ENCODE assay signal across 33 mouse cellular contexts in the genomic region with DNA sequence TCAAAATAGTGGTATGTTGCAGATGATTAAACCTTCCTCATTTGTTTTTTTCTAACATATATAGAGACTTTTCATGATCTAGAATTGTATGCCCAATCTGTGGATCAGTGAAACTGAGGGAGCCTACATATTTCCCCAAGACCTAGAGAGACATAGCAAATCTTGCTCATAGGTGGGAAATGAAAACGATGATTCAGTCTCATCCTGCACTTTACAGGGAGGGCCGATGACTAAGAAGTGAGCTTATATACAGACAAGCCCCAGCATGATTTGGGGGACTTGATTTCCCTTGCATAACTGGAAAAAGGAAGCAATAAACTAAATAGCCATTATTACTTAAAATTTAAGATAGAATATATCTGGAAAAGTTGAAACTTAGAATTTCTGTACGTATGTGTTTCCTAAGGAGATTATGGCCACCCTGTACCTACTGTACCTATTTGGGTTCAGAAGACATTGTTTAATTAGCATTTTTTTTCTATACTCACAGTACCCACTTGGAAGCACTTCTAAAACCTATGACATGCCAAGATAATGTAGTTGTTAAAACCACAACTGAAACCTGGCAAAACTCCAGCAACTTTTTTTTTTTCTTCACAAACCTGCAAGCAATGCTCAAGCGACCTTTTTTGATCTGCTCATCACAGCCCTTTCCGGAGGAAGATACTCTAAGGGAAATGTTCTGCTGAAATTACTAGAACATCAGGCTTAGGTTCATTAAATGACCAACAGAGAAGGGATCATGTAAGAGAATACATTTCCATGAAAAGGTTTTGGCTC. TPM values are rescaled to one million over a fixed set of nuclear protein-coding genes. Genes with fewer than 3 reads are reported as not detected.
DNase-seq lines count a peak whose midpoint lies in the region; ATAC-seq and TF ChIP-seq lines count a peak whose summit lies in the region.
"Had no signal": no experiment of that assay in that cellular context is flagged by ENCODE, and none has a peak within 500 bp of the region (broad histone marks: within the 10 kb centered on the region; RNA-seq: fewer than 3 reads in every experiment).

No protein-coding gene starts in this region.

- no peak overlapping the region for H3K27ac ChIP-seq in forebrain, embryonic 14.5 days (ENCODE audit: low read depth, low read length)
- no peak overlapping the region for H3K27ac ChIP-seq in forebrain, embryonic 13.5 days
- H3K27ac ChIP-seq in hindbrain, postnatal 0 days, result no peak overlapping the region
- no peak overlapping the region for H3K27ac ChIP-seq in hindbrain, embryonic 11.5 days (ENCODE audit: low read depth, low read length)
- H3K27ac ChIP-seq in intestine, embryonic 15.5 days, result no peak overlapping the region
- H3K27ac ChIP-seq: heart, embryonic 13.5 days; kidney, embryonic 15.5 days; limb, embryonic 10.5 days; limb, embryonic 15.5 days; liver, embryonic 13.5 days; midbrain, embryonic 12.5 days; stomach, postnatal 0 days had no signal

- no peak for ATAC-seq in forebrain, embryonic 14.5 days
- no peak for ATAC-seq in forebrain, embryonic 13.5 days
- no peak for ATAC-seq in hindbrain, postnatal 0 days
- ATAC-seq in hindbrain, embryonic 11.5 days (ENCODE audit: low FRiP score), result no peak
- ATAC-seq in intestine, embryonic 15.5 days, result no peak
- ATAC-seq: inflammation-experienced regulatory T-cells, adult 6 months; lung, postnatal 0 days had no signal

- H3K4me2 ChIP-seq in forebrain, embryonic 14.5 days (ENCODE audit: low read length), result no peak overlapping the region
- no peak overlapping the region for H3K4me2 ChIP-seq in forebrain, embryonic 13.5 days
- peak overlapping the region; percentile 40 for H3K4me2 ChIP-seq in hindbrain, postnatal 0 days (ENCODE audit: low read depth, low read length)
- H3K4me2 ChIP-seq in hindbrain, embryonic 11.5 days (replicated peaks; ENCODE audit: low read depth, low read length), result no peak overlapping the region
- no peak overlapping the region for H3K4me2 ChIP-seq in intestine, embryonic 15.5 days (replicated peaks)
- H3K4me2 ChIP-seq: heart, embryonic 13.5 days; kidney, embryonic 15.5 days; limb, embryonic 15.5 days; liver, embryonic 13.5 days; midbrain, embryonic 12.5 days had no signal

- TF ChIP-seq CTCF in hindbrain, postnatal 0 days (IDR thresholded peaks at IDR 0.05; ENCODE audit: low read depth), result no peak

- peaks cover 10% of the 10 kb centered on the region; the same call in 1 of the 2 replicates for H3K4me1 ChIP-seq in forebrain, embryonic 14.5 days (ENCODE audit: control insufficient read depth, insufficient read depth, low read length)
- H3K4me1 ChIP-seq in forebrain, embryonic 13.5 days, result peaks cover 16% of the 10 kb centered on the region
- H3K4me1 ChIP-seq in hindbrain, postnatal 0 days (ENCODE audit: insufficient read depth, low read length), result no peaks in the 10 kb centered on the region
- H3K4me1 ChIP-seq in hindbrain, embryonic 11.5 days (replicated peaks; ENCODE audit: control insufficient read depth, insufficient read depth, low read length), result peaks cover 4% of the 10 kb centered on the region; the same call in 1 of the 2 replicates
- peaks cover 9% of the 10 kb centered on the region for H3K4me1 ChIP-seq in intestine, embryonic 15.5 days (replicated peaks)

- 87% methylated on average over 5 of the region's 5 CpGs for WGBS in forebrain, embryonic 14.5 days
- WGBS in forebrain, embryonic 13.5 days, result 85% methylated on average over 5 of the region's 5 CpGs
- 75% methylated on average over 5 of the region's 5 CpGs for WGBS in hindbrain, postnatal 0 days
- WGBS in hindbrain, embryonic 11.5 days, result 87% methylated on average over 5 of the region's 5 CpGs
- 83% methylated on average over 5 of the region's 5 CpGs for WGBS in intestine, embryonic 15.5 days

- no peaks in the 10 kb centered on the region for H3K9me3 ChIP-seq in forebrain, embryonic 14.5 days (replicated peaks; ENCODE audit: control insufficient read depth, low read length)
- no peaks in the 10 kb centered on the region for H3K9me3 ChIP-seq in forebrain, embryonic 13.5 days (replicated peaks)
- no peaks in the 10 kb centered on the region for H3K9me3 ChIP-seq in hindbrain, postnatal 0 days (ENCODE audit: low read length)
- H3K9me3 ChIP-seq in hindbrain, embryonic 11.5 days (ENCODE audit: control insufficient read depth, low read length), result no peaks in the 10 kb centered on the region
- no peaks in the 10 kb centered on the region for H3K9me3 ChIP-seq in intestine, embryonic 15.5 days
- H3K9me3 ChIP-seq: heart, embryonic 13.5 days; kidney, embryonic 15.5 days; limb, embryonic 10.5 days; limb, embryonic 15.5 days; liver, embryonic 13.5 days; megakaryocyte, embryonic 14.5 days; midbrain, embryonic 12.5 days had no signal

- no peak overlapping the region for H3K4me3 ChIP-seq in forebrain, embryonic 14.5 days (ENCODE audit: low read depth, low read length)
- H3K4me3 ChIP-seq in forebrain, embryonic 13.5 days, result no peak overlapping the region
- H3K4me3 ChIP-seq in hindbrain, postnatal 0 days (ENCODE audit: low read length), result peak overlapping the region; percentile 6; the same call in 1 of the 2 replicates
- no peak overlapping the region for H3K4me3 ChIP-seq in hindbrain, embryonic 11.5 days (ENCODE audit: low read depth, low read length)
- H3K4me3 ChIP-seq in intestine, embryonic 15.5 days (replicated peaks), result no peak overlapping the region
- H3K4me3 ChIP-seq: erythroblast, embryonic 14.5 days; heart, embryonic 13.5 days; kidney, embryonic 15.5 days; limb, embryonic 10.5 days; limb, embryonic 15.5 days; liver, embryonic 13.5 days; megakaryocyte, embryonic 14.5 days; midbrain, embryonic 12.5 days had no signal

- DNase-seq in forebrain, embryonic 14.5 days (ENCODE audit: low spot score), result peak; percentile 2
- DNase-seq in hindbrain, postnatal 0 days (ENCODE audit: low spot score), result peak; percentile 29
- no peak for DNase-seq in hindbrain, embryonic 11.5 days (ENCODE audit: low spot score)
- peak; percentile 45 for DNase-seq in right cerebral cortex, adult 18-20 months
- no peak for DNase-seq in right cerebral cortex, postnatal 10 days (ENCODE audit: low spot score in 2 of 2)
- DNase-seq: adrenal gland, postnatal 10 days; B cell, adult 2 months; cerebellum, adult 18-20 months; heart, postnatal 10 days; kidney, adult 18-20 months; kidney, postnatal 25 days; liver, embryonic 13.5 days; lung, adult 18-20 months; lung, postnatal 4 days; right cerebral cortex, postnatal 4 days; thymus, adult 18-20 months; thymus, postnatal 25 days had no signal

- no peaks in the 10 kb centered on the region for H3K36me3 ChIP-seq in forebrain, embryonic 14.5 days (ENCODE audit: control insufficient read depth, insufficient read depth, low read length)
- no peaks in the 10 kb centered on the region for H3K36me3 ChIP-seq in forebrain, embryonic 13.5 days (ENCODE audit: poor library complexity, severe bottlenecking)
- H3K36me3 ChIP-seq in hindbrain, postnatal 0 days (ENCODE audit: insufficient read depth, low read length), result no peaks in the 10 kb centered on the region
- no peaks in the 10 kb centered on the region for H3K36me3 ChIP-seq in hindbrain, embryonic 11.5 days (ENCODE audit: control insufficient read depth, insufficient read depth, low read length)
- H3K36me3 ChIP-seq in intestine, embryonic 15.5 days, result no peaks in the 10 kb centered on the region
- H3K36me3 ChIP-seq: heart, embryonic 13.5 days; kidney, embryonic 15.5 days; limb, embryonic 10.5 days; limb, embryonic 15.5 days; liver, embryonic 13.5 days; midbrain, embryonic 12.5 days had no signal

- no peak overlapping the region for H3K9ac ChIP-seq in forebrain, embryonic 14.5 days (ENCODE audit: low read length)
- no peak overlapping the region for H3K9ac ChIP-seq in forebrain, embryonic 13.5 days
- no peak overlapping the region for H3K9ac ChIP-seq in hindbrain, postnatal 0 days (replicated peaks; ENCODE audit: low read length)
- no peak overlapping the region for H3K9ac ChIP-seq in hindbrain, embryonic 11.5 days (ENCODE audit: low read depth, low read length)
- no peak overlapping the region for H3K9ac ChIP-seq in intestine, embryonic 15.5 days
- H3K9ac ChIP-seq: heart, embryonic 13.5 days; kidney, embryonic 15.5 days; limb, embryonic 15.5 days; liver, embryonic 13.5 days; midbrain, embryonic 12.5 days had no signal

- peaks cover 14% of the 10 kb centered on the region for H3K27me3 ChIP-seq in forebrain, embryonic 14.5 days (replicated peaks; ENCODE audit: control insufficient read depth, insufficient read depth, low read length)
- peaks cover 24% of the 10 kb centered on the region for H3K27me3 ChIP-seq in forebrain, embryonic 13.5 days
- H3K27me3 ChIP-seq in hindbrain, postnatal 0 days (ENCODE audit: insufficient read depth, low read length), result no peaks in the 10 kb centered on the region
- H3K27me3 ChIP-seq in hindbrain, embryonic 11.5 days (ENCODE audit: control insufficient read depth, insufficient read depth, low read length), result peaks cover 13% of the 10 kb centered on the region
- H3K27me3 ChIP-seq in intestine, embryonic 15.5 days (replicated peaks), result peaks cover 15% of the 10 kb centered on the region

RNA-seq across cellular contexts. Expression of a gene that starts 3.0 kb away (rescaled TPM):
- 0.29 and 0.48 TPM in 2 replicates for polyA plus RNA-seq in forebrain, embryonic 14.5 days (2014; fragmentation: Nextera tagmentation; extraction: Ambion mirVana)
- polyA plus RNA-seq in forebrain, embryonic 13.5 days (2015; fragmentation: Nextera tagmentation; extraction: Ambion mirVana), result 0.14 and 0.24 TPM in 2 replicates
- 9.8 and 9.9 TPM in 2 replicates for total RNA-seq in hindbrain, postnatal 0 days (2014; rRNA removed)
- 2.6 and 2.7 TPM in 2 replicates for polyA plus RNA-seq in hindbrain, postnatal 0 days (2015; fragmentation: Nextera tagmentation; extraction: Ambion mirVana)
- 0.04 and 0.06 TPM in 2 replicates for polyA plus RNA-seq in hindbrain, embryonic 11.5 days (2014; fragmentation: Nextera tagmentation; extraction: Ambion mirVana)
- 0.04 and 0.05 TPM in 2 replicates for polyA plus RNA-seq in intestine, embryonic 15.5 days (2015; fragmentation: Nextera tagmentation; extraction: Ambion mirVana)
- total RNA-seq: monocyte, adult 5-6 weeks; neutrophil, adult 5-6 weeks had no signal
- polyA plus RNA-seq: gonadal fat pad, adult 2 months; spleen, adult 2 months had no signal

Comparison
In these comparisons a context has a peak if more than half of its experiments do, and no peak if none do; other contexts are left out.
1. DNase-seq: peak in forebrain, embryonic 14.5 days (single experiment), hindbrain, postnatal 0 days (single experiment) and right cerebral cortex, adult 18-20 months (single experiment); none in hindbrain, embryonic 11.5 days (single experiment) and right cerebral cortex, postnatal 10 days (0 of 2).